Mouse (Mus musculus) C2C12 (cell line): ENCODE measurements around the gene Taco1. TPM values are rescaled to one million over a fixed set of nuclear protein-coding genes. Genes with fewer than 3 reads are reported as not detected.

Experiments used
- H3K27me3 ChIP-seq: one replicate; pipeline ENCODE4 v1.6.1; 2011; ENCODE audit not compliant: control insufficient read depth, insufficient read depth, insufficient read length
- H3K36me3 ChIP-seq: one replicate; pipeline ENCODE4 v1.6.1; 2011; ENCODE audit not compliant: control insufficient read depth, insufficient read depth
- H3K4me3 ChIP-seq: one replicate; pipeline ENCODE4 v1.5.1; 2011; ENCODE audit warnings: mild to moderate bottlenecking, control low read depth; ENCODE audit not compliant: poor library complexity, insufficient read depth, severe bottlenecking
- H3K79me2 ChIP-seq: one replicate; pipeline ENCODE4 v1.6.1; 2011; ENCODE audit not compliant: control insufficient read depth, insufficient read depth
- H3K79me3 ChIP-seq: one replicate; pipeline ENCODE4 v1.6.1; 2011; ENCODE audit warnings: low read depth, control low read depth
- H3ac ChIP-seq: one replicate; pipeline ENCODE3; 2011; ENCODE audit warnings: low read depth; ENCODE audit not compliant: control insufficient read depth, insufficient read length
- CEBPB ChIP-seq: IDR thresholded peaks from one replicate; pipeline ENCODE4 v1.6.1; 2011; ENCODE audit warnings: low read depth, mild to moderate bottlenecking, control low read depth, moderate library complexity
- CTCF ChIP-seq: IDR thresholded peaks from one replicate; pipeline ENCODE4 v1.5.1; 2011; ENCODE audit not compliant: control insufficient read depth, insufficient read depth, insufficient read length
- FOSL1 ChIP-seq: IDR thresholded peaks from one replicate; pipeline ENCODE4 v1.8.0; 2011; ENCODE audit warnings: mild to moderate bottlenecking, low read length; ENCODE audit not compliant: poor library complexity, insufficient read depth, severe bottlenecking
- MAX ChIP-seq: IDR thresholded peaks from one replicate; pipeline ENCODE4 v1.6.1; 2011; ENCODE audit warnings: mild to moderate bottlenecking, control low read depth
- MYOD1 ChIP-seq: IDR thresholded peaks from one replicate; pipeline ENCODE4 v1.6.1; 2011; ENCODE audit warnings: low read depth; ENCODE audit not compliant: control insufficient read depth, insufficient read length
- MYOG ChIP-seq: IDR thresholded peaks from one replicate; pipeline ENCODE4 v1.6.1; 2011; ENCODE audit not compliant: control insufficient read depth, insufficient read length; ENCODE audit errors: extremely low read depth
- USF1 ChIP-seq: IDR thresholded peaks from one replicate; pipeline ENCODE4 v1.6.1; 2011; ENCODE audit warnings: low read depth, mild to moderate bottlenecking, control low read depth, moderate library complexity
- long read RNA-seq, 2 experiments: library from polyadenylated mRNA; unstranded; transcript quantifications; one replicate each; pipeline ENCODE4 v2.0.0; 2019 to 2020
- polyA plus RNA-seq: library from polyadenylated mRNA; unstranded; fragments of >200 nt; fragmentation: generic; extraction: Trizol; gene quantifications from one replicate; pipeline ENCODE4 v1.2.1, GENCODE M21; 2012; ENCODE audit warnings: missing spikeins

Taco1 gene
- polyA plus RNA-seq = 15.8 TPM
- long read RNA-seq, experiment 1, partial matches to known transcripts = 0 of 1 reads
- long read RNA-seq, experiment 1, other reads (novel, unspliced or antisense) = 0 of 1 reads
- long read RNA-seq, experiment 2, transcript Taco1-201 (5 exons, 1,383 nt) = major isoform, 22 of 22 reads
- long read RNA-seq, experiment 2, partial matches to known transcripts = 0 of 22 reads
- long read RNA-seq, experiment 2, other reads (novel, unspliced or antisense) = 0 of 22 reads

GRCm38 (mm10) chr11:106065923-106066571 lies at the start of gene Taco1:
TSS of gene Taco1 (plus strand) at chr11:106066061.
- peaks cover 6% of the 10 kb centered on the region for H3K36me3 ChIP-seq
- TF ChIP-seq FOSL1 (no peak), CTCF (no peak), MAX (peak; percentile 93), CEBPB (peak; percentile 97)

GRCm38 (mm10) chr11:106016440-106016839 lies 49.4 kb upstream of the Taco1 start:
- TF ChIP-seq MAX = no peak
- no peak for TF ChIP-seq MYOG
- TF ChIP-seq FOSL1 = no peak
- no peak for TF ChIP-seq USF1
- no peak for TF ChIP-seq MYOD1
- TF ChIP-seq CTCF = no peak
- TF ChIP-seq CEBPB = no peak
- no peaks in the 10 kb centered on the region for H3K79me2 ChIP-seq
- H3ac ChIP-seq = no peak overlapping the region
- H3K79me3 ChIP-seq = no peaks in the 10 kb centered on the region
- H3K27me3 ChIP-seq = peaks cover 82% of the 10 kb centered on the region
- H3K36me3 ChIP-seq = no peaks in the 10 kb centered on the region
- no peak overlapping the region for H3K4me3 ChIP-seq

More at GRCm38 (mm10) chr11:106065923-106066571, at the start of gene Taco1:
- peaks cover 8% of the 10 kb centered on the region for H3K79me3 ChIP-seq
- no peaks in the 10 kb centered on the region for H3K27me3 ChIP-seq
- H3K4me3 ChIP-seq = peak within 1 kb of the TSS; percentile 97
- peak within 1 kb of the TSS; percentile 82 for H3ac ChIP-seq
- H3K79me2 ChIP-seq = peaks cover 19% of the 10 kb centered on the region

GRCm38 (mm10) chr11:106020051-106020763 lies 45.7 kb upstream of the Taco1 start:
- TF ChIP-seq MYOD1 (no peak), MAX (no peak), USF1 (no peak), MYOG (no peak), CEBPB (no peak), CTCF (no peak), FOSL1 (no peak)
- no peak overlapping the region for H3ac ChIP-seq

GRCm38 (mm10) chr11:106025774-106026173 lies 40.1 kb upstream of the Taco1 start:
- H3ac ChIP-seq = no peak overlapping the region
- no peaks in the 10 kb centered on the region for H3K36me3 ChIP-seq
- H3K79me2 ChIP-seq = no peaks in the 10 kb centered on the region
- no peaks in the 10 kb centered on the region for H3K79me3 ChIP-seq
- TF ChIP-seq CTCF (no peak), USF1 (no peak), MAX (no peak), CEBPB (no peak), FOSL1 (no peak)
- peaks cover 42% of the 10 kb centered on the region for H3K27me3 ChIP-seq
- no peak overlapping the region for H3K4me3 ChIP-seq

More at GRCm38 (mm10) chr11:106020051-106020763, 45.7 kb upstream of the Taco1 start:
- H3K79me2 ChIP-seq = no peaks in the 10 kb centered on the region
- H3K4me3 ChIP-seq = no peak overlapping the region
- H3K36me3 ChIP-seq = no peaks in the 10 kb centered on the region
- no peaks in the 10 kb centered on the region for H3K79me3 ChIP-seq
- peaks cover 79% of the 10 kb centered on the region for H3K27me3 ChIP-seq

GRCm38 (mm10) chr11:106026465-106027151 lies 39.3 kb upstream of the Taco1 start:
- Histone ChIP-seq H3K79me3 (no peaks in the 10 kb centered on the region), H3K79me2 (no peaks in the 10 kb centered on the region), H3ac (no peak overlapping the region), H3K36me3 (no peaks in the 10 kb centered on the region), H3K27me3 (peaks cover 33% of the 10 kb centered on the region), H3K4me3 (no peak overlapping the region)
- no peak for TF ChIP-seq MYOG
- TF ChIP-seq CTCF = peak; percentile 87
- TF ChIP-seq FOSL1 = no peak
- TF ChIP-seq USF1 = no peak
- no peak for TF ChIP-seq MYOD1
- TF ChIP-seq MAX = no peak
- no peak for TF ChIP-seq CEBPB
